Comparison of ENCODE assay signal across 8 mouse cellular contexts in genomic region chr14:101055915-101056314, GRCm38 (mm10).
DNase-seq lines count a peak whose midpoint lies in the region; ATAC-seq lines count a peak whose summit lies in the region.
"Had no signal": no experiment of that assay in that cellular context is flagged by ENCODE, and none has a peak within 500 bp of the region (broad histone marks: within the 10 kb centered on the region; RNA-seq: fewer than 3 reads in every experiment).

No protein-coding gene starts in this region.

- H3K36me3 ChIP-seq in limb, embryonic 11.5 days (ENCODE audit: control insufficient read depth, insufficient read depth, low read length), result no peaks in the 10 kb centered on the region
- H3K36me3 ChIP-seq: neural tube, embryonic 12.5 days had no signal

- no peaks in the 10 kb centered on the region for H3K9me3 ChIP-seq in limb, embryonic 11.5 days (ENCODE audit: control insufficient read depth, low read length)
- H3K9me3 ChIP-seq: neural tube, embryonic 12.5 days had no signal

- no peak overlapping the region for H3K4me2 ChIP-seq in limb, embryonic 11.5 days (ENCODE audit: low read depth, severe bottlenecking)
- H3K4me2 ChIP-seq: neural tube, embryonic 12.5 days had no signal

- DNase-seq in layer of hippocampus, adult 8-10 months (ENCODE audit: low spot score in 2 of 2), result peak; percentile 5 to 14
- DNase-seq in layer of hippocampus, adult 11-12 months (ENCODE audit: low spot score), result no peak
- peak; percentile 41 for DNase-seq in adrenal gland, postnatal 10 days
- DNase-seq in embryo, embryonic 11.5 days (ENCODE audit: low read depth, low spot score), result peak; percentile 9
- peak; percentile 47 for DNase-seq in limb, embryonic 11.5 days (ENCODE audit: low spot score)
- DNase-seq in thymus, postnatal 36 days, result no peak
- no peak for DNase-seq in spleen, postnatal 10 days (ENCODE audit: low spot score in 2 of 2)

- H3K27me3 ChIP-seq in limb, embryonic 11.5 days (ENCODE audit: control insufficient read depth, insufficient read depth, low read length), result no peaks in the 10 kb centered on the region
- H3K27me3 ChIP-seq: neural tube, embryonic 12.5 days had no signal

- 18% methylated on average over 3 of the region's 3 CpGs for WGBS in limb, embryonic 11.5 days

- peaks cover 5% of the 10 kb centered on the region; the same call in 1 of the 2 replicates for H3K4me1 ChIP-seq in limb, embryonic 11.5 days (ENCODE audit: control insufficient read depth, insufficient read depth, low read length)
- H3K4me1 ChIP-seq: neural tube, embryonic 12.5 days had no signal

- no peak overlapping the region for H3K9ac ChIP-seq in limb, embryonic 11.5 days (ENCODE audit: low read length)
- H3K9ac ChIP-seq: neural tube, embryonic 12.5 days had no signal

- peak; percentile 70 for ATAC-seq in limb, embryonic 11.5 days (ENCODE audit: insufficient number of reproducible peaks, low FRiP score, low TSS enrichment, low read depth)

- no peak overlapping the region for H3K4me3 ChIP-seq in limb, embryonic 11.5 days (ENCODE audit: low read depth, low read length)
- H3K4me3 ChIP-seq: neural tube, embryonic 12.5 days had no signal

- H3K27ac ChIP-seq in limb, embryonic 11.5 days (replicated peaks; ENCODE audit: low read depth, low read length), result peak overlapping the region; percentile 70
- H3K27ac ChIP-seq: neural tube, embryonic 12.5 days had no signal

Comparison
In these comparisons a context has a peak if more than half of its experiments do, and no peak if none do; other contexts are left out.
1. DNase-seq: peak in layer of hippocampus, adult 8-10 months (2 of 2), adrenal gland, postnatal 10 days (single experiment), embryo, embryonic 11.5 days (single experiment) and limb, embryonic 11.5 days (single experiment); none in layer of hippocampus, adult 11-12 months (single experiment), thymus, postnatal 36 days (0 of 2) and spleen, postnatal 10 days (0 of 2).